Mouse (Mus musculus): Measurements from ENCODE around the gene Fgfr2. TPM values are rescaled to one million over a fixed set of nuclear protein-coding genes. Genes with fewer than 3 reads are reported as not detected.

Gene Fgfr2
- total and polyA plus RNA-seq, 2 experiments from 2014 or later, result 12.1 to 32.6 TPM

- Histone ChIP-seq H3K9me3 (ENCODE audit: low read length) (no peaks in the 10 kb centered on the region), H3K36me3 (ENCODE audit: insufficient read depth, low read length) (peaks cover 30% of the 10 kb centered on the region), H3K9ac (replicated peaks; ENCODE audit: low read length, poor library complexity, severe bottlenecking) (no peak overlapping the region), H3K4me3 (ENCODE audit: low read depth, low read length) (no peak overlapping the region), H3K4me1 (ENCODE audit: insufficient read depth, low read length) (no peaks in the 10 kb centered on the region), H3K27me3 (ENCODE audit: insufficient read depth, low read length) (no peaks in the 10 kb centered on the region), H3K27ac (ENCODE audit: low read depth, low read length) (no peak overlapping the region), H3K4me2 (ENCODE audit: low read depth, low read length, poor library complexity, severe bottlenecking) (no peak overlapping the region)
- ATAC-seq (ENCODE audit: low FRiP score), result no peak
- TF ChIP-seq CTCF (IDR thresholded peaks at IDR 0.05), result no peak
- no peak for DNase-seq (ENCODE audit: low spot score)
- WGBS, result 95% methylated on average over 5 of the region's 5 CpGs
Measured at GRCm38 (mm10) chr7:130900233-130900848, 2222.8 kb downstream of the Fgfr2 start.

- Histone ChIP-seq H3K9me3 (ENCODE audit: low read length) (no peaks in the 10 kb centered on the region), H3K4me1 (ENCODE audit: insufficient read depth, low read length) (no peaks in the 10 kb centered on the region), H3K4me2 (ENCODE audit: low read depth, low read length, poor library complexity, severe bottlenecking) (no peak overlapping the region), H3K4me3 (ENCODE audit: low read depth, low read length) (no peak overlapping the region), H3K36me3 (ENCODE audit: insufficient read depth, low read length) (peaks cover 22% of the 10 kb centered on the region), H3K27ac (ENCODE audit: low read depth, low read length) (no peak overlapping the region), H3K27me3 (ENCODE audit: insufficient read depth, low read length) (no peaks in the 10 kb centered on the region), H3K9ac (replicated peaks; ENCODE audit: low read length, poor library complexity, severe bottlenecking) (no peak overlapping the region)
- ATAC-seq (ENCODE audit: low FRiP score), result no peak
- peak; percentile 51 for TF ChIP-seq CTCF (IDR thresholded peaks at IDR 0.05)
- DNase-seq (ENCODE audit: low spot score), result peak; percentile 20
- 83% methylated on average over 4 of the region's 4 CpGs for WGBS
Measured at GRCm38 (mm10) chr7:130898373-130898772, 2224.8 kb downstream of the Fgfr2 start.

GRCm38 (mm10) chr7:130897201-130897600 lies 2225.9 kb downstream of the Fgfr2 start:
- 96% methylated on average over 10 of the region's 10 CpGs for WGBS
- Histone ChIP-seq H3K9me3 (ENCODE audit: low read length) (no peaks in the 10 kb centered on the region), H3K4me2 (ENCODE audit: low read depth, low read length, poor library complexity, severe bottlenecking) (no peak overlapping the region), H3K9ac (replicated peaks; ENCODE audit: low read length, poor library complexity, severe bottlenecking) (no peak overlapping the region), H3K27me3 (ENCODE audit: insufficient read depth, low read length) (no peaks in the 10 kb centered on the region), H3K4me3 (ENCODE audit: low read depth, low read length) (no peak overlapping the region), H3K4me1 (ENCODE audit: insufficient read depth, low read length) (no peaks in the 10 kb centered on the region), H3K27ac (ENCODE audit: low read depth, low read length) (no peak overlapping the region), H3K36me3 (ENCODE audit: insufficient read depth, low read length) (peaks cover 27% of the 10 kb centered on the region)
- DNase-seq (ENCODE audit: low spot score) (no peak), ATAC-seq (ENCODE audit: low FRiP score) (no peak)
- TF ChIP-seq CTCF (IDR thresholded peaks at IDR 0.05), result no peak

GRCm38 (mm10) chr7:130896064-130896463 lies 2227.1 kb downstream of the Fgfr2 start:
- Histone ChIP-seq H3K4me1 (ENCODE audit: insufficient read depth, low read length) (no peaks in the 10 kb centered on the region), H3K9ac (replicated peaks; ENCODE audit: low read length, poor library complexity, severe bottlenecking) (no peak overlapping the region), H3K27me3 (ENCODE audit: insufficient read depth, low read length) (no peaks in the 10 kb centered on the region), H3K36me3 (ENCODE audit: insufficient read depth, low read length) (peaks cover 23% of the 10 kb centered on the region), H3K9me3 (ENCODE audit: low read length) (no peaks in the 10 kb centered on the region), H3K4me2 (ENCODE audit: low read depth, low read length, poor library complexity, severe bottlenecking) (no peak overlapping the region), H3K4me3 (ENCODE audit: low read depth, low read length) (no peak overlapping the region), H3K27ac (ENCODE audit: low read depth, low read length) (no peak overlapping the region)
- no peak for TF ChIP-seq CTCF (IDR thresholded peaks at IDR 0.05)
- 58% methylated on average over 3 of the region's 3 CpGs for WGBS
- no peak for DNase-seq (ENCODE audit: low spot score)
- ATAC-seq (ENCODE audit: low FRiP score), result no peak

- no peak overlapping the region for H3K27ac ChIP-seq (ENCODE audit: low read depth, low read length)
- H3K9me3 ChIP-seq (ENCODE audit: low read length), result no peaks in the 10 kb centered on the region
Measured at GRCm38 (mm10) chr7:130895618-130895945, 2227.6 kb downstream of the Fgfr2 start.

GRCm38 (mm10) chr7:130894931-130895617 lies 2228.1 kb downstream of the Fgfr2 start:
- no peak for TF ChIP-seq CTCF (IDR thresholded peaks at IDR 0.05)
- DNase-seq (ENCODE audit: low spot score), result no peak
- no peaks in the 10 kb centered on the region for H3K27me3 ChIP-seq (ENCODE audit: insufficient read depth, low read length)
- H3K4me3 ChIP-seq (ENCODE audit: low read depth, low read length), result no peak overlapping the region
- 66% methylated on average over 9 of the region's 9 CpGs for WGBS
- no peaks in the 10 kb centered on the region for H3K4me1 ChIP-seq (ENCODE audit: insufficient read depth, low read length)
- peaks cover 20% of the 10 kb centered on the region for H3K36me3 ChIP-seq (ENCODE audit: insufficient read depth, low read length)
- H3K4me2 ChIP-seq (ENCODE audit: low read depth, low read length, poor library complexity, severe bottlenecking), result no peak overlapping the region
- no peak overlapping the region for H3K9ac ChIP-seq (replicated peaks; ENCODE audit: low read length, poor library complexity, severe bottlenecking)
- ATAC-seq (ENCODE audit: low FRiP score), result no peak
- no peaks in the 10 kb centered on the region for H3K9me3 ChIP-seq (ENCODE audit: low read length)
- H3K27ac ChIP-seq (ENCODE audit: low read depth, low read length), result no peak overlapping the region

More at GRCm38 (mm10) chr7:130895618-130895945, 2227.6 kb downstream of the Fgfr2 start:
- TF ChIP-seq CTCF (IDR thresholded peaks at IDR 0.05), result no peak
- Histone ChIP-seq H3K9ac (replicated peaks; ENCODE audit: low read length, poor library complexity, severe bottlenecking) (no peak overlapping the region), H3K4me3 (ENCODE audit: low read depth, low read length) (no peak overlapping the region), H3K4me2 (ENCODE audit: low read depth, low read length, poor library complexity, severe bottlenecking) (no peak overlapping the region), H3K4me1 (ENCODE audit: insufficient read depth, low read length) (no peaks in the 10 kb centered on the region), H3K36me3 (ENCODE audit: insufficient read depth, low read length) (peaks cover 22% of the 10 kb centered on the region), H3K27me3 (ENCODE audit: insufficient read depth, low read length) (no peaks in the 10 kb centered on the region)
- DNase-seq (ENCODE audit: low spot score) (no peak), ATAC-seq (ENCODE audit: low FRiP score) (no peak)
- 56% methylated on average over 2 of the region's 2 CpGs for WGBS

Measured in midbrain, postnatal 0 days (tissue).